In the genomic region with DNA sequence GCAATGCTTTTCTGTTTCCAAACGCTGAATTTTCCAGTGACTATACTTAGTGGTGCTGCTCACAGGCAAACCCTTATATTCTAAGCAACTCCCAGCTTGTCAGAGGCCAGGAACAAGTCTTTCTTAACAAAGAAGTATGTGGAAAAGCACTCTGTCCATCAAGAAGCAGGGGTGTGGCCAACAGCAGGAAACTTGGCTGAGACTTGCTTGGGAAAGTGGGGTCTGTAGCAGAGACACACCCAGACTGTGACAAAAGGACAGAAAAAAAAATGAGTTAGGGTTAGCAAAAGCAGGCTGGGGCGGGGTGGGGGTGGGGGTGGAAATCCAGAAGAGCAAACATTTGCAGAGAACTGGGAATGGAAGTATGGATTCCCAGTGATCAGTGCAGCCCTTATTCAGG, we compare ENCODE assay signal across 9 mouse cellular contexts. TPM values are rescaled to one million over a fixed set of nuclear protein-coding genes. Genes with fewer than 3 reads are reported as not detected.
A peak's percentile ranks its signal among the peaks of the same experiment; 100 is the strongest.
DNase-seq lines count a peak whose midpoint lies in the region; ATAC-seq and TF ChIP-seq lines count a peak whose summit lies in the region.
"Had no signal": no experiment of that assay in that cellular context is flagged by ENCODE, and none has a peak within 500 bp of the region (broad histone marks: within the 10 kb centered on the region; RNA-seq: fewer than 3 reads in every experiment).

No protein-coding gene starts in this region.

- TF ChIP-seq CTCF in heart, postnatal 0 days (IDR thresholded peaks at IDR 0.05; ENCODE audit: low read depth) = no peak

- DNase-seq in adipocyte (ENCODE audit: low spot score) = peak; percentile 39
- peak; percentile 75 for DNase-seq in heart, postnatal 0 days (ENCODE audit: low spot score)
- DNase-seq in cerebellum, postnatal 25 days = no peak
- DNase-seq in cerebellum, adult 11 months = no peak
- DNase-seq in frontal cortex, postnatal 36 days (ENCODE audit: low spot score in 2 of 2) = no peak

- H3K9ac ChIP-seq in forebrain, embryonic 15.5 days (replicated peaks) = no peak overlapping the region
- H3K9ac ChIP-seq in forebrain, embryonic 16.5 days (replicated peaks; ENCODE audit: low read depth, low read length) = no peak overlapping the region
- no peak overlapping the region for H3K9ac ChIP-seq in heart, postnatal 0 days (replicated peaks; ENCODE audit: low read depth, low read length)
- no peak overlapping the region for H3K9ac ChIP-seq in lung, embryonic 16.5 days (ENCODE audit: low read length)

- TF ChIP-seq EP300 in heart, postnatal 0 days (IDR thresholded peaks at IDR 0.05; ENCODE audit: low read depth) = no peak

- H3K36me3 ChIP-seq in forebrain, embryonic 15.5 days = no peaks in the 10 kb centered on the region
- no peaks in the 10 kb centered on the region for H3K36me3 ChIP-seq in forebrain, embryonic 16.5 days (ENCODE audit: control insufficient read depth, insufficient read depth)
- no peaks in the 10 kb centered on the region for H3K36me3 ChIP-seq in heart, postnatal 0 days (replicated peaks; ENCODE audit: control insufficient read depth, insufficient read depth, low read length)
- no peaks in the 10 kb centered on the region for H3K36me3 ChIP-seq in lung, embryonic 16.5 days (ENCODE audit: control insufficient read depth, insufficient read depth, low read length)

- no peaks in the 10 kb centered on the region for H3K27me3 ChIP-seq in forebrain, embryonic 15.5 days
- H3K27me3 ChIP-seq in forebrain, embryonic 16.5 days (replicated peaks; ENCODE audit: control insufficient read depth, insufficient read depth, low read length) = no peaks in the 10 kb centered on the region
- no peaks in the 10 kb centered on the region for H3K27me3 ChIP-seq in heart, postnatal 0 days (ENCODE audit: control insufficient read depth, insufficient read depth, low read length)
- H3K27me3 ChIP-seq in lung, embryonic 16.5 days (ENCODE audit: control insufficient read depth, insufficient read depth, low read depth, low read length) = no peaks in the 10 kb centered on the region

- H3K4me2 ChIP-seq in forebrain, embryonic 15.5 days (replicated peaks) = no peak overlapping the region
- no peak overlapping the region for H3K4me2 ChIP-seq in forebrain, embryonic 16.5 days (ENCODE audit: low read length)
- H3K4me2 ChIP-seq in heart, postnatal 0 days (ENCODE audit: low read depth, low read length) = no peak overlapping the region
- no peak overlapping the region; the same call in 1 of the 2 replicates for H3K4me2 ChIP-seq in lung, embryonic 16.5 days (ENCODE audit: low read depth, low read length)

- ATAC-seq in forebrain, embryonic 15.5 days (replicated peaks) = no peak
- ATAC-seq in forebrain, embryonic 16.5 days = no peak
- ATAC-seq in heart, postnatal 0 days (ENCODE audit: insufficient read depth, low read depth) = no peak
- ATAC-seq in lung, embryonic 16.5 days (ENCODE audit: low read depth) = peak; percentile 92
- ATAC-seq: activated CD4-positive, CD25-positive, alpha-beta regulatory T cell, adult 4 months had no signal

- 18% methylated on average over 2 of the region's 2 CpGs for WGBS in forebrain, embryonic 15.5 days
- WGBS in forebrain, embryonic 16.5 days = 12% methylated on average over 2 of the region's 2 CpGs
- WGBS in heart, postnatal 0 days = 30% methylated on average over 2 of the region's 2 CpGs
- 20% methylated on average over 2 of the region's 2 CpGs for WGBS in lung, embryonic 16.5 days

- H3K4me1 ChIP-seq in forebrain, embryonic 15.5 days = peaks cover 3% of the 10 kb centered on the region; the same call in 1 of the 2 replicates
- no peaks in the 10 kb centered on the region for H3K4me1 ChIP-seq in forebrain, embryonic 16.5 days (replicated peaks; ENCODE audit: control insufficient read depth, insufficient read depth, low read length)
- peaks cover 36% of the 10 kb centered on the region for H3K4me1 ChIP-seq in heart, postnatal 0 days (ENCODE audit: control insufficient read depth, insufficient read depth)
- H3K4me1 ChIP-seq in lung, embryonic 16.5 days (replicated peaks; ENCODE audit: control insufficient read depth, insufficient read depth, low read length) = peaks cover 19% of the 10 kb centered on the region

- H3K27ac ChIP-seq in forebrain, embryonic 15.5 days (replicated peaks) = 0 out of 2 replicates have a peak overlapping the region, but pooled peaks have one; percentile 11
- H3K27ac ChIP-seq in forebrain, embryonic 16.5 days (ENCODE audit: low read length) = no peak overlapping the region
- peak overlapping the region; percentile 78 for H3K27ac ChIP-seq in heart, postnatal 0 days (ENCODE audit: low read depth)
- peak overlapping the region; percentile 90 for H3K27ac ChIP-seq in lung, embryonic 16.5 days (ENCODE audit: low read length)

- H3K9me3 ChIP-seq in forebrain, embryonic 15.5 days = no peaks in the 10 kb centered on the region
- no peaks in the 10 kb centered on the region for H3K9me3 ChIP-seq in forebrain, embryonic 16.5 days (ENCODE audit: control insufficient read depth, low read length)
- H3K9me3 ChIP-seq in heart, postnatal 0 days (replicated peaks; ENCODE audit: control insufficient read depth, low read length) = no peaks in the 10 kb centered on the region
- no peaks in the 10 kb centered on the region for H3K9me3 ChIP-seq in lung, embryonic 16.5 days (ENCODE audit: control insufficient read depth, low read length)

- H3K4me3 ChIP-seq in forebrain, embryonic 15.5 days = no peak overlapping the region
- H3K4me3 ChIP-seq in forebrain, embryonic 16.5 days (replicated peaks; ENCODE audit: low read length) = no peak overlapping the region
- no peak overlapping the region for H3K4me3 ChIP-seq in heart, postnatal 0 days (ENCODE audit: low read depth, low read length)
- H3K4me3 ChIP-seq in lung, embryonic 16.5 days (ENCODE audit: low read length) = no peak overlapping the region

RNA-seq across cellular contexts. Expression of gene Fstl1, which starts 23.8 kb away (rescaled TPM):
- polyA plus RNA-seq in forebrain, embryonic 15.5 days (2015; fragmentation: Nextera tagmentation; extraction: Ambion mirVana) = 80.6 and 82.9 TPM in 2 replicates
- polyA plus RNA-seq in forebrain, embryonic 16.5 days (2015; fragmentation: Nextera tagmentation; extraction: Ambion mirVana) = 75.6 and 105 TPM in 2 replicates
- total RNA-seq in heart, postnatal 0 days (2014; rRNA removed; ENCODE audit: low replicate concordance) = 289 and 316 TPM in 2 replicates
- 271 and 272 TPM in 2 replicates for polyA plus RNA-seq in heart, postnatal 0 days (2015; fragmentation: Nextera tagmentation; extraction: Ambion mirVana)
- 617 and 655 TPM in 2 replicates for polyA plus RNA-seq in lung, embryonic 16.5 days (2015; fragmentation: Nextera tagmentation; extraction: Ambion mirVana)

Comparison
In these comparisons a context has a peak if more than half of its experiments do, and no peak if none do; other contexts are left out.
1. DNase-seq: peak in adipocyte (single experiment) and heart, postnatal 0 days (single experiment); none in cerebellum, postnatal 25 days (0 of 2), cerebellum, adult 11 months (single experiment) and frontal cortex, postnatal 36 days (0 of 2).